Mouse (Mus musculus) layer of hippocampus, adult 9-11 months (tissue): Measurements from ENCODE around the gene Pnpo.

Experiments
- DNase-seq: peaks from one replicate; pipeline ENCODE4 v3.0.0; 2022

The Pnpo gene

DNA sequence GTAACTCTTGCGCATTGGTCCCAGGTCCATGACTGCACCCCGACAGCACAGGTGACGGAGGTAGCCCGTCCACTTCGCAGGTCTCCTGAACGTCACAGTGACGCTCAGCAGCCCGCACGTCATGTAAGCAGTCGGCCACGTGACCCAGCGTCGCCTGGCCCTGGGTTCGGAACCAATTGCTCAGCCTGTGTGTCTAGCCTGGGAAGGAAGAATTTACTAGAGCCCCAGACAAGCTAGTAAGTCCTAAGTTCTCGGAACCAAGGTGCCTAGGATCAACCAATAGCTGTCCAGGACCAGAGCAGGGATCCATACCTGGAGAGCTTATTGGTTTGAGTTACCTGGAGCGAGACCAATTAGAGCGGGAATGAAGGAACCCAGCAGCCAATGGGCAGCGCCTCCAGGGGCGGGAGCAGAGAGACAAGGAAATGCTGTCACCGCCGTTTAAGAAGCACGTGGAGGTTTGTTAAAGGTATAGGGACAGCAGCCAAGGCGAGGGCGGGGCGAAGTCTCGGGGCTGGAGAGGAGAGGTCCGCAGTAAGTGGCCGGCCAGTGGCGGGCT lies at the start of gene Pnpo:
Pnpo (minus strand) TSS at position 241 of the 559 bp plus-strand sequence.
- DNase-seq: peak; percentile 97

DNA sequence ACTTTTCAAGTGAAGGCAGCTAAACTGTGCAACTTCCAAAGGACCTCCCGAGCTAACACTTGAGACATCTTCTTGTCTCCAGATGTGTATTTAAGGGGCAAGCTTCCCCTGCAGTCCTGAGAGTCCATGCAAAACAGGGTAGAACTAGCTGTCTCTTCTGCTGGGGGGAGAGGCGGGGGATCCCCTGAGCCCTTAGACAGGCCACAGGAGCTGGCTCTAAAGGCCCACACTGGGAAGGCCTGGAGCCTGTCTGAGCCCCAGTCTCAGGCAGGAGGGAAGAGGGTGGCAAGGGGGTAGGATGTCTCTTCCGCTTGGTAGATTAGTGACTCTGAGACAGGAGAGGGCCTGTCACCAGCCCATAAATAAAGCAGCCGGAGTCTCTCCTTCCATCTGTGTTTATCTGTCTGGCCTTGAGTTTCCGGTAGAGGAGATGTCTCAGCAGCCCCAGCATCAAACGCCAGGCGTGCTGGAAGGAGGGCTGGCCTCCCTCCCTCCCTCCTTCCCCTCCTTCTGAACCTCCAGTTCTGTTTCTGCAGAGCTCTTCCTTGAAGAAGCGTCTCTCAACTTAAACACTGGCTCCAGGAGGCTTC lies 49.0 kb upstream of the Pnpo start:
- DNase-seq: no peak

DNA sequence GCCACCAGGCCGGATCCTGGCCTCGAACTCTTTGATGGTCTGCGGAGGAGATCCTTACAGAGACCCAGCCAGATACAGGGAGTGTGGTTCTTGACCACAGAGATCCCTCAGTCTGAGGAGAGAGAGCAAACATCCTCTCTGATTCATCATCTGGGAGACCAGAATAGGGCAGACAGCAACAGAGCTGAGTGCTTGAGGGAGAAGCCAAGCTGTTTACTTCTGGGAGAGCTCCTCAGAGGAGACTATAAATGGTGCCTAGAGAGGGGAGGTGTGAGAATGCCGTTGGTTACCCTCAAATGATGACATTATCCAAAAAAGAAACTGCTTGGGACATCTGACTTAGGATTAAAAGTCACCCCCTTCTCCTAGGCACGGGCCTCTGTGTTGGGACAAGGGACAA lies 47.7 kb upstream of the Pnpo start:
- DNase-seq: no peak

- DNase-seq: no peak
Observed at GRCm38 (mm10) chr11:96987873-96988655, 44.3 kb upstream of the Pnpo start.

- no peak for DNase-seq
Observed at GRCm38 (mm10) chr11:96986463-96986862, 42.7 kb upstream of the Pnpo start.

DNA sequence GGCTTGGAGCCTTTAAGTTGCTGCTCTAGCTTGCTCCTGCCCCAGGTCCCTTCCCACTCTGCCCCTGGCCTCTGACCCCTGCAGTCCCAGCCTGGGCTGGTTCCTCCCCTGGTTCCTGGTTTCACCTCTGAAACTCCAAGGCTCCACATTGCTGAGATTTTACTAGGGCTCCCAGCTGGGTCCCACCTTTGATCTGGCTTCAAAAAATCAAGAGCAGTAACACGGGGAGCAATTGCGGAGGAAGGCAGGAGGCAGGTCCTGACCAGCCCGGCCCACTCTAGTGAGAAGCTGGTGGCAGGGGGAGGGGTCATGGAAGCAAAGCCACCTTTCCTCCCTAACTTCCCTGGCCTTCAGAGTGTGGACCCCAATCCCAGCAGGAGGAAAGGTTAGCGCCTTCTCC lies 41.1 kb upstream of the Pnpo start:
- DNase-seq: no peak

- DNase-seq: no peak
Observed at GRCm38 (mm10) chr11:96982859-96983258, 39.1 kb upstream of the Pnpo start, which contains the start of gene Sp2. Gene Sp2, minus strand, starts transcription at chr11:96982959.

- DNase-seq: peak; percentile 69
Observed at GRCm38 (mm10) chr11:96982355-96982754, 38.6 kb upstream of the Pnpo start.

DNA sequence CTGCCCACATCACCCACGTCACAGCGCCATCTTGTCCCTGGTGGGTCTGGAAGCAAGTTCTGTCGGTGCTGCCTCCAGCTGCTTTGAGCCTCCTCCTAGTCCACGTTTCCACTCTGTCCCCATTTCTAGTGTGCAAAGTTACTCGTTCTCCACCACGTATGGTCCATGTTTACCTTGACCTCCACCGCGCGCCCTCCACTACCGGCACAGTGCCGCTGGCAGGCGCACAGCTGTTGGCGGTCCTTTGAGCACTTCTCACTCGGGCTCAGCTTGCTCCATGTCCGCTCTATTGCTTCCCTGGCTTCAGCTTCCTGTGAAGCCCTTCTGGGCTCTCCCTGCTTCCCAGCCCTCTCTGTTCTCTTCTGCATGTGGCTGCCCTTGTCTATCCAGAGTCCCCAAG lies 37.7 kb upstream of the Pnpo start:
- DNase-seq: no peak

- DNase-seq: no peak
Observed at GRCm38 (mm10) chr11:96980021-96980420, 36.2 kb upstream of the Pnpo start.

DNA sequence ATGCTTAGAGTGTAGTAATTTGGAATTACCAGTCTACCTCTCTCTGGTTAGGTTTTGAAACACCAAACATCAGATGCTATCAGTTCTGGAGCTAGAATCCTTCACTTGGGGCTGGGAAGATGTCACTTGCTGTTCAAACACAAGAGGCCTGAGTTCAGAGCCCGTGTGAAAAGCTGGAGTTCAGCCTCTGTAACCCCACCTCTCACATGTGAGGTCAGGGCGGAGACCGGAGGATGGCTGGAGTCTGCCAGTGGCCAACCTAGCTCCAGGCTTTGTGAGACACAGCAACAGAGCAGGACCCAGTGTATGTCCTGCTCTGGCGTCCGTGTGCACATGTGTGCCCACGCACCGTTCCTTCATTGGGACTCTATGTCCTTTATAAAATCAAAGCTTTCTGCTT lies 35.5 kb upstream of the Pnpo start:
- no peak for DNase-seq

- DNase-seq: no peak
Observed at GRCm38 (mm10) chr11:96978401-96979246, 34.8 kb upstream of the Pnpo start.

- DNase-seq: peak; percentile 100
Observed at GRCm38 (mm10) chr11:96977606-96978400, 34.0 kb upstream of the Pnpo start.

DNA sequence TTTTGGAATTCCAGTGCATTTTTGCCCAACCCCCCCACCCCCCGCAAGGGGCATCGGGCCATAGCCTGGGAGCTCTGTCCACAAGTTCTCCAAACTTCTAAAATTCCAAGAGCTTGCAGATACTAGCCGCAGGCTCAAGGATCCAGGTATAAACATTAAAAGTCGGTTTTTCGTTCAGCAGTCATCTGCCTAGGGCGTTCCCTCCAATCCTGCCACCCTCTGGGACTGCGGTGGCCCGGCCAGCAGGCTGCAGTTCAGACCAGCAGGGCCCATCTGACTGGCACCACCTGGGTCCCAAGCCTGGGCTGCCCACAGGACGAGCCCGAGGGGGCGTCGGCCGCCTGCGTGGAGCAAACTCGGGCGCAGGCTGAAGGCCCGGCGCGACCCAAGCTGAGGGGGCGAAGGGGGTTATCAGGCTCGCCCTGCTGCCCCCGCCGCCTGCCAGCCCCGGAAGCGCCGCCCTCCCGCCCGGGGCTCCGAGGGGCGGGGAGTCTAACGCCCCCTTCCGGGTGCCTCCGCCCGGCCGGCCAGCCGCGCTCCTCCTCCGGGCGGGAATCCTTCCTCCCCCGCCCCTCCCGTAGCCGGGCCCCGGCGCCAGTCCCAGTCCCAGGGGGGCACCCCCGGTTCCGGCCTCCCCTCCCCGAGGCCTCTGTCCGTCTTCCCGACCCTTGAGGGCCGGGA lies 33.3 kb upstream of the Pnpo start:
- no peak for DNase-seq

- DNase-seq: no peak
Observed at GRCm38 (mm10) chr11:96976379-96976687, 32.5 kb upstream of the Pnpo start.

GRCm38 (mm10) chr11:96975511-96976378 lies 32.0 kb upstream of the Pnpo start:
- no peak for DNase-seq

GRCm38 (mm10) chr11:96974813-96975212 lies 31.0 kb upstream of the Pnpo start:
- no peak for DNase-seq

GRCm38 (mm10) chr11:96973426-96973964 lies 29.7 kb upstream of the Pnpo start:
- DNase-seq: no peak

DNA sequence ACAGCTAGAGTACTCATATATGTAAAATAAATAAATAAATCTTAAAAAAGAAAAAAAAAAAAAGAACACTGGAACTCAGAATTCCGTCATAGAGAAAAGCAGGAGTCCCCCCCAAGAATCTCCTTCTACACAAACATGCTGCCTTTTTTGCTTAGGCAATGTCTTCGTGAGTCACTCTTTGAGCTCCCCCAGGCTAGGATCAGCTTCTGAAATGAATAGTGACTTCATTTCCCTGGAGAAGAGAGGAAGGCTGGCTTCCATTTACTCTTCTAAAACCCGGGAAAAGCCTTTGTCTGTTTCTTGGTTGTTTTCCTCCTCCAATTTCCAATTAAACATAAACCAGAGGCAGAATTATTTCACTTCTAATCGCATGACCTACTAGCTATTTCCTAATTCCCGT lies 29.1 kb upstream of the Pnpo start:
- DNase-seq: no peak

DNA sequence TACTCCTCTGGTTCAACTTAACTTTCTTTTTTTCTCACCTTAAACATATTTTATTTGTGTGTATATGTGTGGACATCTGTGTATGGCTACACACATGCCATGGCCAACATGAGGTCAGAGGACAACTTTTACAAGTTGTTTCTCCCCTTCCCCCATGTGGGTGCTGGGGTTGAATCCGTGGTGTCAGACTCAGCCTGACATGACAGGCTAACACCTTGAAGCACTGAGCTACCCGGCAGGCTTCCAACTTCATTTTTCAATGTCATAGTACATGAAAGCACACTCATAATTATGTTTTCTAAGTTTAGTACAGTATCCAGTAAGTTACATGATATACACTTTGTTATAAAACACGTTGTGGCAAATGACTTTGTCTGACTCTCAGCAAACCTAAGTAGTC lies 26.6 kb upstream of the Pnpo start:
- no peak for DNase-seq

- no peak for DNase-seq
Observed at GRCm38 (mm10) chr11:96969746-96970145, 26.0 kb upstream of the Pnpo start.
